Mouse (Mus musculus): ENCODE measurements around the gene Llcfc1.

Llcfc1 gene

GRCm38 (mm10) chr6:41684131-41684530 lies at the start of gene Llcfc1:
Llcfc1 (plus strand) TSS chr6:41684431.
- ATAC-seq (ENCODE audit: insufficient number of reproducible peaks, low FRiP score, low TSS enrichment) = no peak

DNA sequence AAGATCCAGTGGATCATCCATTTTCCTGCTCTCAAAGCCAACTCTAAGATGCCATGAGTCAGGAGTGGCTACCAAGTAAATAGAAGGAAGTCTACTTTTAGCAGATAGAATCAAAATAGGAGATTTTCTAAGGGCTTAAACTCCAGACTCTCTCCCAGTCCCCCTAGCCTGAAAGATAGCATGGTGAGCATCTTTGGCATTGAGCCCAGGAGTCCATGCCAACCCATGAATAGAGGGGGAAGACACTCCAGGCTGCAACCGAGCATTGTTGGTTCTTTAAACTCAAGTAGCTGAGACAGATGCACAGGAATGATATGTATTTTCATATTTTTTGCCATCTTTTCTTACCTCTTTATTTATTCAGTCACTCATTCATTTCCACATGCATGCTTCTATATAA lies 49.0 kb upstream of the Llcfc1 start:
- no peak for ATAC-seq (ENCODE audit: insufficient number of reproducible peaks, low FRiP score, low TSS enrichment)

DNA sequence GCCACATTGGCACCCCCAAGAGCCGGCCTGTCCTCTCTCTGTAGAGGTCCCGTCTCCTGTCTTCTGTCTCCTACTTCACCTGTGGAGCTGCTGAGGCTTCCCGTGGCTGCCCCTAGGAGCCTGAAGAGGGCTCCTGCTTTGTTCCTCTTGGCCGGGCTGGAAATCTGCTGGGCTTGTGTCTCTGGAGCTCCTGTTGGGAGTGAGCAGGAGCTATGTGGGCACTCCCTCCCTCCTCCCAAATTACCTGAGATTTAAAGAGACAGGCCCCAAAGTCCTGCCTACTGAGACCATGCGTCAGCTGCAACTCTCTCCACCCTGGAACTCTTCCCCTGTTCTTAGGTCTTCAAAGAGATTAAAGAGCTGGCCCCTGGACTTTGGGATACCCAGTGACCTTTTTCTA lies 48.1 kb upstream of the Llcfc1 start, which contains the start of gene Trpv6:
Gene Trpv6 (minus strand): TSS at position 228 of the 400 bp plus-strand sequence.
- ATAC-seq (ENCODE audit: insufficient number of reproducible peaks, low FRiP score, low TSS enrichment) = no peak

DNA sequence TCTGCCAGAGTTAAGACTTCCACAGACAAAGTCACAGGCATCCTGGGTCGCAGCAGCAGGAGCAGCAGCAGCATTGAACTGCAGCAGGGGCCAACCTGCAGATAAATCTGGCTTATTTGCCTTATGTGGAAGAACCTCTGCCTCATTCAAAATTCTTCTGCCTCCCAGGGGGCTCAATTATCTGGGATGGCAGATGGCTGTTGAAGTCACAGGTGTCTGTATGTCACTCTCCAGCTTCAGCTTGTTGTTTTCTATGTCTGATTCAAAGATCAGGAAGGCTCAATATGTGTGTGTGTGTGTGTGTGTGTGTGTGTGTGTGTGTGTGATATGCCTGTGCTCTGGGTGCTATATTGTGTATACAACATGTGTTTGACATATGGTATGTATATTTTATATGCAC lies 46.8 kb upstream of the Llcfc1 start:
- ATAC-seq (ENCODE audit: insufficient number of reproducible peaks, low FRiP score, low TSS enrichment) = no peak

DNA sequence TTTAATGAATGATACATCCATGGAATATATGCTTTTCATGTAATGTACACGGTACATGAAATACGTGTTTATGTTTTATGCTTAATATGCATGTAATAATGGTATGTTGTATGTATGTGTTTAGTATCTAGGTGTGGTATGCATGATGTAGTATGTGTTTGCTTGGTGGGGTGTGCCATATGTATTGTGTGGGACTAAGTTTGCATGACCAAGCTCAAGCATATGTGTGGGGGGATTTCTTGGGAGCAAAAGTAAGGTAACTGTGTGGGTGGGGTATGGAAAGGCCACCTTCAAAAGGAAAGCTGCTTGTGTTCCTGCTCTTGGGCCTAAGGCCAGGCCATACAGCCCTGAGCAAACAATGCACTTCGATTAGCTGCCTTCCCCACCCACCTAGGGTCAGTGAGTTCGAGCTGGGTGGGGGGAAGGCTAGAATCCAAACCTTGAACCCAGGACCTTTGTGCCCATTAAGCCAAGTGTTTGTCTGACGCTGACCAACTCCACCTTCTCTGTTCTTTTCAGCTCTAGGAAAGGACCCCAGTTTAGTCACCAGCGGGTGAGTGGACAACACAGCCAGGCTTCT lies 46.2 kb upstream of the Llcfc1 start:
- no peak for ATAC-seq (ENCODE audit: insufficient number of reproducible peaks, low FRiP score, low TSS enrichment)

- ATAC-seq (ENCODE audit: insufficient number of reproducible peaks, low FRiP score, low TSS enrichment) = no peak
These were observed 43.8 kb upstream of the Llcfc1 start for GRCm38 (mm10) chr6:41640449-41640848.

DNA sequence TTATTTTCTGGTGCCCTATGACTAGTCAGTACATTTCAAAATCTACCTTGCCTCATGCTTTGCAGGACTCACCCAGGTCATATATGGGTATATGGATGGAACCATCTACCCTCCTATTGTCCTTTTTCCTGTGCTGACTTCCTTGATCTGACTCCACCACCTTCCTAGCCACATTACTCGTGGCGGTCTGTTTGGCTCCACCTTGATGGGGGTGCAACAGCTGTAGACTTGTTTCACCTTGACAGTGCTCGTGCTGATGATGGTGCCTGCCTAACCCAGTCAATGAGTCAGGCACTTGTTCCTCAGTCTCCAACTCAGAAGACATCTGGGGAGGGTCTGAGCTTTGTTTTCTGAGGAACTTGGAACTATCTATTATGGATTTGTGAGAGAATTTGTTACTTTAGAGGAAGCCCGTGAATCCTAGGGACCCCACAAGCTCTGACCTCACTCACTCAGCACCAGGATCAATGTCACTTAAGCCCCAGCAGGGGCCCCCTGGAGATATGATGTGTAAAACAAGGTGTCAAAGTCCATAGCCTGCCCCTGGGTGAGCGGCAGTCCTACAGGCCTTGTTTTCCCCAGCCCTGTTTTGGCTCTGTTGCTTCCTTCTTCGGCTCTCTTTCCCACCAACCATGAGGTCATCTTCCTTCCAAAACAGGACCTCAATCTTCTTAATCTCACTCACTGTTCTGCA lies 42.9 kb upstream of the Llcfc1 start:
- ATAC-seq (ENCODE audit: insufficient number of reproducible peaks, low FRiP score, low TSS enrichment) = no peak

GRCm38 (mm10) chr6:41642765-41643164 lies 41.5 kb upstream of the Llcfc1 start:
- no peak for ATAC-seq (ENCODE audit: insufficient number of reproducible peaks, low FRiP score, low TSS enrichment)

DNA sequence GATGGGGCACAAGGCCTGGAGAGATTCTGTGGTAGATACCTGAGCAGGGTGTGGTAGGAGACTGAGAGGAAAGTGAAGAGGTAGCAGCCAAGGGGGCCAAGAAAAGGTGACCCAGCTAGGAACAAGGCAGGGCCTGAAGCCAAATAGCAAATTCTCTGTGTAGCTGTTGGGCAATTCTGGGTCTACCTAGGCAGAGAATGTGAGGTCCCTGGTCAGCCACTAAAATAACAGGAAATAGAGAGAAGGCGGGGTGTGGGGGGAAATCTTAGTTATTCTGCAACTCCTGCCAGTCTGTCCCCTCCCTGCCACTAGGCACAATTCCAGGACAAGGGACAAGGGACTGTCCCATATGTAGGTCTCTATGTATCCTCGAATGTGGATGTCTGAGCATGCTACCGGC lies 41.0 kb upstream of the Llcfc1 start:
- ATAC-seq (ENCODE audit: insufficient number of reproducible peaks, low FRiP score, low TSS enrichment) = no peak

- ATAC-seq (ENCODE audit: insufficient number of reproducible peaks, low FRiP score, low TSS enrichment) = no peak
These were observed 38.0 kb upstream of the Llcfc1 start for GRCm38 (mm10) chr6:41646220-41646619.

DNA sequence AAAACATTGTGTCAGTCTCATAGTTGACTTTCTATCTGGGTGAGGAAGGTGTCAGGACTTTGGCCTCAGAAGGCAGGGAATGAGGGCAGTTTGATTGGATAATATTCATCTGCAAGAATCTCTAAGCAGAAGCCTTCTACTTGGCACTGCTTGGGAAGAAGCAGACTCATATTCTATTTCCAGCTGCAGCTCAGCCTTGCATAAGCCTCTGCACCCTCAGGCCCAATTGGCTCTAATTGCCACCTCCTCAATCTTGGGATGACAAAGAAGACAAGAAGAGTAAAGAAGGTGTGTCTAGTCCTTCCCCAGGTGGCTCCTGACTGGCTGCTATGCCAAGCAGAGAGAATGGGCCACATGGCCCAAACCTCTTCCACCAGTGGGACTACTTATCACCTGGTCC lies 37.6 kb upstream of the Llcfc1 start:
- ATAC-seq (ENCODE audit: insufficient number of reproducible peaks, low FRiP score, low TSS enrichment) = no peak

DNA sequence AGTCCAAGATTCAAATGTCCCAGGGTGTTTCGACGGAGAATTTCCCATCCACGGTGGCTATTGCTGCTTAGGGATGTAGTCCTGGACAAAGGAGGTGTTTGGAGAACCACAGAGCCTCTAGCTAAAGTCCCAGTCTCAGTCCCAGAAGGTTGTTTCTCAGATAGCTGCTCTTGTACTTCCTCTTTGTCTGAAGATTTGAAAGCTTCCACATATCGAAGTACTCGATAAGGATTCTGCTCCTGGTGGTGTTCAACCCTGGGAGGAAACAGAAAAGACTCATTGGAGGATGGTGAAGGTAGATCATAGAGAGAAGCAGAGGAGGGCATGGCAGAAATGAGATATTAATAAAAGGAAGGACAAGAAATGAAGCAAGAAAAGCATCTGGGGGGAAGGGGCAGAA lies 31.1 kb upstream of the Llcfc1 start:
- no peak for ATAC-seq (ENCODE audit: insufficient number of reproducible peaks, low FRiP score, low TSS enrichment)

GRCm38 (mm10) chr6:41654648-41655047 lies 29.6 kb upstream of the Llcfc1 start:
- ATAC-seq (ENCODE audit: insufficient number of reproducible peaks, low FRiP score, low TSS enrichment) = no peak

DNA sequence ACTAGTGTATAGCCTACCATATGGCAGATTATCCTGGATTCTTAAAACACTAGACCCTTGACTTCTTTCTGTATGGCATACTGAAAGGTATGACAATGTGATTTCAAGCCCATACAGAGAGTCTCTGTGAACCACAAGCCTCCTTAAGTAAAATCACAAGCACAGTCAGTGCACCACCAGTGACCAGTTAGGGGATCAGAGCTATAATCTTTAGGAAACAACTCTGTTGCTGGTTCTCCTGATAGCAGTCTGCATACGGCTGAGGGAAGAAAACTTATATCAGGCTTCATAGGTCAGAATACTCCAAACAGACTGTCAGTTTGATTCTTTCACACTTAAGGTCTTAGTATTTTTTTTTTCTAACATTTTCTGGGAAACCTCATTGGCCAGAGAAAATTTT lies 25.7 kb upstream of the Llcfc1 start:
- ATAC-seq (ENCODE audit: insufficient number of reproducible peaks, low FRiP score, low TSS enrichment) = no peak

DNA sequence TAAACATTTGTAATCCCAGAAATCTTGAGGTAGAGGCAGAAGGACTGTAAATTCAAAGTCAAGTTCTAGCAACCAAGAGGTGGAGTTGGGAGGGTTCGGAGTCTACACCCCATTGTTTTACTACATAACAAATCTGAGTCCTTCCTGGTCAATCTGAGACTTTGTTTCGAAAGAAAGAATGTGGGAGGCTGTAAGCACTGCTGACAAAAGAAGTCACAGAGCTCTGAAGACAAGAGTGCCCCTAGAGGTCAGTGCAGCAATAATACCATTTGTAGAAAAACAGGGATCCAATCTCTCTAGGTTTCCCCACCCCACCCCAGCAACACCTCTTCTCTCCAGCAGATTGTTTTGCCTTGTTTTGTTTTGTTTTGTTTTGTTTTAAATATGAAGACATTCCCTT lies 21.9 kb upstream of the Llcfc1 start:
- no peak for ATAC-seq (ENCODE audit: insufficient number of reproducible peaks, low FRiP score, low TSS enrichment)

DNA sequence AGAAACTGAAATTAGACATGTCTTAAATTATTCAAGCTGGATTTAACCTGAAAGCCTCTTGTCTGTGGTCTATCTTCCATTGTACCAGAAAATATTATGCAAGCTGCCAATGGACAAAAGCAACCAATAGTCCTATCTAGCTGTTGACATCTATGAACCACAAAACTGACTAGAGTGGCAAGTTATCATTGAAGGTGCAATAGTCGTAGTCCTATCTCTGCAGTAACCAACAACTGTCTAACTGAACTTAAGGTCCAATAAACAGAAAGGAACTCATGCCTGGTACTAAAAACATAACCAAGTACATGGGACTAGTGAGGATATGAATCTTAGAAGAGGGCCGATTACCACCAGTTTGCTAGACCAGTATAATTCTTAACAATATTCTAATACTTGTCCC lies 7.7 kb upstream of the Llcfc1 start:
- ATAC-seq (ENCODE audit: insufficient number of reproducible peaks, low FRiP score, low TSS enrichment) = no peak

DNA sequence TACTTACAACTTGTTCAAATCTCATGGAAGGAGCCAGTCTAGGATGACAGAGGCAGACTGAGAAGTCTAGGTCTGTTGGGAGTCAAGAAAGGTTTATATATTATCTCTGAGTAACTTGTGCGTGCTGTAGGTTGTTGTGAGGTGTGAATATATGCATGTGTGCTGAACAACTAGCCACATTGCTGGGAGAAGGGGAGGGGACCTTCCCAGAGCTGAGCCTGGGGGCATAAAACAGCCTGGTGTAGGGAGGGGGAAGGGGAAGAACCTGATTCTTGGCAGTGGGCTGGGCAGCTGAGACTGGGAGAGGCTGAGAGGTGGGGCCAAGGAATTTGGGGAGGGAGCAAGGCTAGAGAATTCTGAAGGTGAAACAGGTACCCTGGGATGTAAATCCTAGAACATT lies 3.6 kb upstream of the Llcfc1 start, which contains the start of gene Trpv5:
Gene Trpv5 (minus strand): TSS at position 101 of the 400 bp plus-strand sequence.
- no peak for ATAC-seq (ENCODE audit: insufficient number of reproducible peaks, low FRiP score, low TSS enrichment)

DNA sequence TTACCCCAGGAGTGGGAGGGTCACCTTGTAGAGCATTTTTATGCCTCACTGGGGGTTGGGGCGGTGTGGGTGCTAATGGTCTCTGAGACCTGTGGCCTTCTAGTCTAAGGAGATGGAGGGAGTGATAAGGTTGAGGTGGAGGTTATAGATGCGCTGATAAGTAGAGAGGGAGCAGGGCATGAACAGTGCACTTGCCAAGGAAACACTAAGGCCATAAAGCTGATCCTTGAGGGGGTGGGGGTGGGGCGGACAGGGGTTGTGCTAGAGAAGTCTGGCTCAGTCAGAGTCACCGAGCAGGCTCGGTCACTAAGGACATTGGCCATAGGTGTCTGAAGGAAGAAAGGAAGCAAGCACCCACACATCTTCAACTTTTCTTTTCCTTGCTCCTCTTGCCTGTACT lies 2.6 kb upstream of the Llcfc1 start:
- ATAC-seq (ENCODE audit: insufficient number of reproducible peaks, low FRiP score, low TSS enrichment) = no peak

DNA sequence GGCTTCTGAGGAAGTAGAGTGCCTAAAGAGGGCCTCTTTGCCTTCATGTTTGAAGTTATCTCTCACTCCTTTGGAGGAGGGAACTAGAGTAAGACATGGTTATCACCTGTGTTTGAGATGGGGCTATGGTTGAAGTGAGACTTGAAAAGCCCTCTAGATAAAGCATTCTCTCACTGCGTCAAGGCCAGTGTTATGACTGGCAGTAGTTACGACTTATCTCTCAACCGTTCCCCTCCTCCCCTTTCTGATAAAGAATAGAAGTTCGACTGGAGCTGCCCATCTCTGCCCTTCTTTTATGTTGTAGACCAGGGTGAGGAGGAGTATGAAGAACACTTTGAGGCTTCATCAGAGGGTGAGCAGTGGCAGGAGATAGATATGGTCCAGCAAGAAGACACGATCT lies 680 bp downstream of the Llcfc1 start:
- ATAC-seq (ENCODE audit: insufficient number of reproducible peaks, low FRiP score, low TSS enrichment) = no peak

GRCm38 (mm10) chr6:41685596-41685995 lies 1.4 kb downstream of the Llcfc1 start:
- no peak for ATAC-seq (ENCODE audit: insufficient number of reproducible peaks, low FRiP score, low TSS enrichment)

DNA sequence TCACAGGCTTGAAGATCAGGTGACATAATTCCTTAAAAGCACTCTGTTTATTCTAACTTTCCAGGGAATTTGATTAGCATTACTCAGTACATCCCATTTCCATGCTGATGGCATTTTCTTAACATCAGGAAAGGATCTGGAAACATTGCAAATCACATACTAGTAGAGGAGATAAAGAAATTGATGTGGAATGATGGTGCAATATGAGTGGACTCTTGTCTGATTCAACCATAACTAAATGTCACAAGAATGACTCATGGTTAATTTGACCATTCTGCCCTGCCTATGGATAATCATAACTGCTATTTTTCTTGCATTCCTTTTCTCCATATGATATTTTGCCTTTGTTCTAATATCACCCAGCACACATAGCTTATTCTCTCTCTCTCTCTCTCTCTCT lies 8.0 kb downstream of the Llcfc1 start:
- ATAC-seq (ENCODE audit: insufficient number of reproducible peaks, low FRiP score, low TSS enrichment) = no peak

- no peak for ATAC-seq (ENCODE audit: insufficient number of reproducible peaks, low FRiP score, low TSS enrichment)
These were observed 10.2 kb downstream of the Llcfc1 start for GRCm38 (mm10) chr6:41694407-41694806.
